Mouse (Mus musculus) c-Kit-positive CD71-positive TER-119-negative erythroid progenitor cells, embryonic 14.5 days (primary cell): Measurements from ENCODE around the gene Zfp978.
"Not testable (repeated sequence)": the region's sequence is repeated elsewhere in the genome, so short reads cannot be mapped to it uniquely, and the experiment has no call there.

Source experiments
- DNase-seq: peaks from one replicate; pipeline ENCODE4 v3.0.0-alpha.2; 2013; ENCODE audit warnings: low read depth

Gene Zfp978

DNA sequence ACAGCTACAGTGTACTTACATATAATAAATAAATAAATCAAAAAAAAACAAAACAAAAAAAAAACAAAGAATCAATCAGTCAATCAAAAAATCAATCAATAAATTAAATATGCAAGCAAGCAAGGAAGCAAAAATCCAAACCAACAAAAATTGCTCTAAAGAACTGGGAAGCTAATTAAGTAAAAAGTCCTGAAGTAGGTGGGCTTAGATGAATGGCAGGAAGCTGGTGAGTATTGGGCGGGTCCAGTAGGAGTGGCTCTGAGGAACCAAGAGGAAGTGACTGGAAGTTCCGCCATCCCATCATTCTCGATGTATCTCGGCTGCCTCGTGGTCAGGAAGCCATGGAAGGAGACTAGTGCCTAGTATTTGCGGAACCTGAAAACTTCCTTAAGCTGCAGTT lies at the start of gene Zfp978:
Zfp978 (plus strand) TSS at position 301 of the 400 bp plus-strand sequence.
- DNase-seq, result not testable (repeated sequence)

DNA sequence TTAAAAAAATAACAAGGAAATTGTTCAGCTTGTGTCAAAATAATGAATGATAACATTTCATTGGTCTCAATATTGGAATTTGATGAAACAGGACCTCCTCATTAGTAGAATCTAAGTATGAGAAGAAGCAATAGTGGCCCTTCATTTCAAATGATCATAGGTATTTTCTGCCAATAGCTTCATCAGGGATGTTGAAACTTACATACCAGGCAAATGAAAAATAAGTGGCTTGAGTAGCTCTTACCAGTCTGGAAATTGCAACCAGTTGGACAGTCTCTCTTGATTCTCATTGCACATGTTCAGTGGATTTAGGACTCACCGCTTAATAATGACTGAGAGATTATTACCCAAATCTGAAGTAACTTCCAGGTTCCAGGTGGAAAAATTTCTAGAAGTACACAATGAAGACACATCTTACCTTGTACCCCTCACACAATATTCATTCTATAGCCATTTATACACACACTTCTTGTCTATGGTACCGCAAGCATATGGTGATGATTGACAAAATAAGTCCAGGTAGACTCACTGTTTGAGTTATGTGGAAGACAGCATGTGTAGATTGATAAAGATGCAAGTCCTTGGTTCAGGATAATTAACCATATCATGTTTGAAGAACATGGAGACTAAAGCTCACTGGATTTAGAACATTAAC lies 25.9 kb upstream of the Zfp978 start:
- not testable (repeated sequence) for DNase-seq

- DNase-seq, result not testable (repeated sequence)
Observed at GRCm38 (mm10) chr4:147335691-147336367, 25.3 kb upstream of the Zfp978 start.

GRCm38 (mm10) chr4:147336368-147337195 lies 24.5 kb upstream of the Zfp978 start:
- not testable (repeated sequence) for DNase-seq

DNA sequence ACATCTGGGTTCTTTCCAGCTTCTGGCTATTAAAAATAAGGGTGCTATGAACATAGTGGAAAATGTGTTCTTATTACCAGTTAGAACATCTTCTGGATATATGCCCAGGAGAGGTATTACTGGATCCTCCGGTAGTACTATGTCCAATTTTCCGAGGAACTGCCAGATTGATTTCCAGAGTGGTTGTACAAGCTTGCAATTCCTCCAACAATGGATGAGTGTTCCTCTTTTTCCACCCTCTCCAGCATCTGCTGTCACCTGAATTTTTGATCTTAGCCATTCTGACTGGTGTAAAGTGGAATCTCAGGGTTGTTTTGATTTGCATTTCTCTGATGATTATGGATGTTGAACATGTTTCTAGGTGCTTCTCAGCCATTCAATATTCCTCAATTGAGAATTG lies 23.6 kb upstream of the Zfp978 start:
- not testable (repeated sequence) for DNase-seq

DNA sequence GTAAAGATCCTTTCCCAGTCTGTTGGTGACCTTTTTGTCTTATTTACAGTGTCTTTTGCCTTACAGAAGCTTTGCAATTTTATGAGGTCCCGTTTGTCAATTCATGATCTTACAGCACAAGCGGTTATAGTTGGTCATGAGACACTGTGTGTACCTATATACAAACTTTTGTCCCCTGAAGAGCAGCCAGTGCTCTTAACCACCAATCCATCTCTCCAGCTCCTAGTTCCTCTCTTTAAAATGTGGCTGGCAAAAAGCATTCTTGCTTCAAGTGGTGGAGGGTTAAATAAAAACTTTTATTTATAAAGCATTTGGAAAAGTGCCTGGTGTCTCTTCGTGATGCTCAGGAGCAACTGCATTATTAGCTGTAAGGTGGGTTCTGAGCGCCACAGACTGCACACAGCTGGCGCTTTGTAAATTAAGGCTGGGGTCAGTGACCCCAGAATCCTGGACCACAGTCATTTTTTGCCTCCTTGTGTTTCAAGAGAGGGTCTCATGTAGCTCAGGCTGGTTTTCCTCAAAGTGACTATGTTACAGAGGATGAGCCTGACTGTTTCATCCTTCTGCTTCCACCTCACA lies 23.0 kb upstream of the Zfp978 start:
- DNase-seq, result no peak

- DNase-seq, result not testable (repeated sequence)
Observed at GRCm38 (mm10) chr4:147338706-147339105, 22.4 kb upstream of the Zfp978 start.

DNA sequence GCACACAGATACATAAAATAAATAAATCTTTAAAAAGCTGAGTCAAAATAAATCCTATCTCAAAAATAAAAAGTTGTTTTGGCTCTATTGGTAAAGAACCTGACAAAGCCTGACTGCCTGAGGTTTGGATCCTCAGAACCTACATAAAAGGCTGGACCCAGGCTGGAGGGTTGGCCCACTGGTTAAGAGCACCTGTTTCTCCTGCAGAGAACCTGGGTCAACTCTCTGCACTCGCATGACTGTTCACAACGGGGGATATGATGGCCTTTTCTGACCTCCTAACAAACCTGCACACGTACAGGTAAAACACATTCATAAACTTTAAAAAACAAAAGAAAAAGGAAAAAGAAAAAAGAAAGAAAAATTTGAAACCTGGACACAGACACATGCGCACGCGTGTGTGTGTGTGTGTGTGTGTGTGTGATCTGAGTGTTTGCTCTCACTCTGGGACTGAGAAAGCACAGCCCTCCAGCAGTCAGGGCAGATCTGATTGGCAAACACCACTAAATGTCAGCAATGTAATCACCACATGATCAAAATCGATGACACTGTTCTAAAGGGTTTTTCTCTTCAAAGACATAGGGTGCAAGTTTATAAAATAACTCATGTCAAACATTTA lies 21.4 kb upstream of the Zfp978 start:
- DNase-seq, result not testable (repeated sequence)

DNA sequence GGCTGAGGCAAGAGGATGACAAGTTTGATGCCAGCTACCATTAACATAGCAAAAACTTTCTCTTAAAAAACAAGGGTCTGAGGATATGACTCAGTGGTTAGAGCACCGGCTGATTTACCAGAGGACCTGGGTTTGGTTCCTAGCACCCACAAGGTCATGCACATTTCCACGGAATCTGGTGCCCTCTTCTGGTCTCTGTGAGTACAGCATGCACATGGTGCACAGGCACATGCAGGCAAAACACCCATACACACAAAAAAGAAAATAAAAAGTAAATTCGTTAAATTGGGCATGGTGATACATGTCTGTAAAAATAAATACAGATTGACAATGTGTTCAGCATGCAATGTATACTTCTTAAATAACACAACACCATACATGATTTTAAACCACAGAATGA lies 20.9 kb upstream of the Zfp978 start:
- not testable (repeated sequence) for DNase-seq

GRCm38 (mm10) chr4:147340876-147341275 lies 20.2 kb upstream of the Zfp978 start:
- DNase-seq, result not testable (repeated sequence)

GRCm38 (mm10) chr4:147343042-147343908 lies 17.8 kb upstream of the Zfp978 start:
- DNase-seq, result not testable (repeated sequence)

- DNase-seq, result not testable (repeated sequence)
Observed at GRCm38 (mm10) chr4:147345061-147345554, 16.0 kb upstream of the Zfp978 start.

DNA sequence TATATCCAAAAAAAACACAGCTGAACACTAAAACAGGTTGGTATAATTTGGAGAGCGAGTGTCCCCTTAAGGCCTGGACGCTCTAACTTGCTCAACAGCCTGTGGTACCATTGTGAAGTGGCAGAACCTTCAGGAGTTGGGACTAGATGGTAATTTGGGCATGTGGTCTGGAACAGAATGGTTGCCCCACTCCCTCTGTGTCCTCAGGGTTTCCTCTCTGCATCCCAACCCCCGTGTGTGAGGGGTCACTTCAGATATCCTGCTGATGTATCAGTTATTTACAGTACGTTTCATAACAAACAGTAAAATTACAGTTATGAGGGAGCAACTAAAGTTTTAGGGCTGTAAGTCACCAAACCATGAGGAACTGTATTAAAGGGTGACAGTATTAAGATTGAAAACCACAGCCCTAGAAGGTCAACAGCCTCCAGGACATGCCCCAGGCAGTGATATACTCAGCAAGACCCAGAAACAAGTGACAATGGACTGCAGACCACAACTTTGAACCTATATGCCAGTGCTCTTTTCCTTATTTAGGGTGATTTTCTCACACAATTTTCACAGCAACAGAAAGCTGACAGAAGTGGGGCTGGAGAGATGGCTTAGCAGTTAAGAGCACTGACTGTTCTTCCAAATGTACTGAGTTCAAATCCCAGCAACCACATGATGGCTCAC lies 14.6 kb upstream of the Zfp978 start:
- DNase-seq, result not testable (repeated sequence)

GRCm38 (mm10) chr4:147347300-147347699 lies 13.8 kb upstream of the Zfp978 start:
- DNase-seq, result not testable (repeated sequence)

- DNase-seq, result not testable (repeated sequence)
Observed at GRCm38 (mm10) chr4:147347880-147348279, 13.2 kb upstream of the Zfp978 start.

DNA sequence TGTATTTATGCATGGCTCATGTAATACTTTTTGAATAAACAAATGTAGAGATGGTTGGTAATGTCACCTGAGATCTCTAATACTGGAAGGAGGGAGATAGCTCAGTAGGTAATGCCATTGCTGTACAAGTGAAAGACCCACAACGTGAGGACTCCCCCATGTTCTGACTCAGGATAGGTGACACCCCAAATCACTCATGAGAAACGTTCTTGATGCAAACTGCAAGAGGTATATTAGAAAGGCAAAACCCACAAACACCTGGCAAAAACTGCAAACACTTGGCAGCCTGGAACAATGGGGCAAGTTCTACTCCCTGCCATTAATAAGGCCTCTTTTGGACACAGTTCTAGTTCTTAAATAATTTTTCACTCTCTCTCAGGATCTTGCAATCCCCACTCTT lies 12.7 kb upstream of the Zfp978 start:
- not testable (repeated sequence) for DNase-seq

DNA sequence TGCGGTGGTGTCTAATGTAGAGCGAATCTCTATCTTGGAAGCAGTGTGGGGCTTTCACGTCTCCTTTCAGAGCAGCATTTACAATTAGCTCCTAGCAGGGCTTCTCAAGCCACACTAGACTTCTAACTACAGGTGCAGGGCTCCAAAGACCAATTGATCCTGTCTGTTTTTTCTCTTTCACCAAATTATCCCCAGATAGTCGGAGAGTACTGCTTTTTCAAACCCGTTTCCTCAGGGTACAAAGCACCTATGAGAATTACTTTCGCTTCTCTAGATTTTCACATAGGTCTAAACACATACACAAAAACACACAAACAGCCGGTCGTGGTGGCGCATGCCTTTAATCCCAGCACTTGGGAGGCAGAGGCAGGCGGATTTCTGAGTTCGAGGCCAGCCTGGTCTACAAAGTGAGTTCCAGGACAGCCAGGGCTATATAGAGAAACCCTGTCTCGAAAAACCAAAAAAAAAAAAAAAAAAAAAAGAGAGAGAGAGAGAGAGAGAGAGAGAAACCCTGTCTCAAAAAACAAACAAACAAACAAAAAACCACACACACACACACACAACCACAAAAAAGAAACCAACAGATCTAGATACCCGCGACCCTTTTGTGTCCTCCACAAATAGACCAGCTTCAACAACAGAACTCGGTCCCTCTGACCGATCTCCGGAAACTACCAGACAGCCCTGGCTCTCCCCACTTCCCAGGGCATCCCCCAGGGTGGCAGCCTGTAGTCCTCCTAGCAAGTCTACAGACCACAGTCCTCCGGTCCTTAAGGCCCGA lies 12.0 kb upstream of the Zfp978 start:
- not testable (repeated sequence) for DNase-seq

GRCm38 (mm10) chr4:147349687-147350415 lies 11.3 kb upstream of the Zfp978 start:
- DNase-seq, result not testable (repeated sequence)
